Mouse (Mus musculus) embryo, embryonic 9.5 days (tissue): Measurements from ENCODE around the gene Farp1.
A peak's percentile ranks its signal among the peaks of the same experiment; 100 is the strongest.
"Not testable (repeated sequence)": the region's sequence is repeated elsewhere in the genome, so short reads cannot be mapped to it uniquely, and the experiment has no call there.

Experiments used
- DNase-seq: peaks from one replicate; pipeline ENCODE4 v3.0.0-alpha.2; 2017; ENCODE audit errors: extremely low spot score

Farp1 gene

GRCm38 (mm10) chr14:121034973-121035662 lies at the start of gene Farp1:
Farp1 (plus strand) TSS chr14:121035200.
- DNase-seq = peak; percentile 93

GRCm38 (mm10) chr14:120989126-120989525 lies 45.9 kb upstream of the Farp1 start:
- no peak for DNase-seq

- DNase-seq = no peak
Measured at GRCm38 (mm10) chr14:120997686-120998085, 37.3 kb upstream of the Farp1 start.

GRCm38 (mm10) chr14:121000561-121001340 lies 34.2 kb upstream of the Farp1 start:
- peak; percentile 41 for DNase-seq

- DNase-seq = no peak
Measured at GRCm38 (mm10) chr14:121005621-121006020, 29.4 kb upstream of the Farp1 start.

- no peak for DNase-seq
Measured at GRCm38 (mm10) chr14:121006021-121006420, 29.0 kb upstream of the Farp1 start.

GRCm38 (mm10) chr14:121015114-121015690 lies 19.8 kb upstream of the Farp1 start:
- DNase-seq = no peak

GRCm38 (mm10) chr14:121022403-121022802 lies 12.6 kb upstream of the Farp1 start:
- no peak for DNase-seq

- no peak for DNase-seq
Measured at GRCm38 (mm10) chr14:121025381-121025780, 9.6 kb upstream of the Farp1 start.

GRCm38 (mm10) chr14:121031396-121031795 lies 3.6 kb upstream of the Farp1 start:
- no peak for DNase-seq

GRCm38 (mm10) chr14:121034525-121034924 lies 475 bp upstream of the Farp1 start:
- no peak for DNase-seq

GRCm38 (mm10) chr14:121035663-121036473 lies 868 bp downstream of the Farp1 start:
- DNase-seq = peak; percentile 79

- DNase-seq = peak; percentile 67
Measured at GRCm38 (mm10) chr14:121036612-121037221, 1.7 kb downstream of the Farp1 start.

- DNase-seq = no peak
Measured at GRCm38 (mm10) chr14:121037276-121037675, 2.3 kb downstream of the Farp1 start.

- no peak for DNase-seq
Measured at GRCm38 (mm10) chr14:121038676-121039075, 3.7 kb downstream of the Farp1 start.

- DNase-seq = no peak
Measured at GRCm38 (mm10) chr14:121044145-121044544, 9.1 kb downstream of the Farp1 start.

- no peak for DNase-seq
Measured at GRCm38 (mm10) chr14:121046313-121046961, 11.4 kb downstream of the Farp1 start.

GRCm38 (mm10) chr14:121047780-121048179 lies 12.8 kb downstream of the Farp1 start:
- no peak for DNase-seq

- not testable (repeated sequence) for DNase-seq
Measured at GRCm38 (mm10) chr14:121051002-121051401, 16.0 kb downstream of the Farp1 start.

- DNase-seq = peak; percentile 94
Measured at GRCm38 (mm10) chr14:121053020-121053518, 18.1 kb downstream of the Farp1 start.

- DNase-seq = no peak
Measured at GRCm38 (mm10) chr14:121054062-121054461, 19.1 kb downstream of the Farp1 start.
